Mouse (Mus musculus): Measurements from ENCODE around the gene Cuta.

Gene Cuta

GRCm38 (mm10) chr17:26892635-26893375, 46.6 kb downstream of the Cuta start:
- no peak for DNase-seq (ENCODE audit: extremely low spot score, low spot score)

GRCm38 (mm10) chr17:26887926-26888325, 51.4 kb downstream of the Cuta start:
- no peak for DNase-seq (ENCODE audit: extremely low spot score, low spot score)

DNA sequence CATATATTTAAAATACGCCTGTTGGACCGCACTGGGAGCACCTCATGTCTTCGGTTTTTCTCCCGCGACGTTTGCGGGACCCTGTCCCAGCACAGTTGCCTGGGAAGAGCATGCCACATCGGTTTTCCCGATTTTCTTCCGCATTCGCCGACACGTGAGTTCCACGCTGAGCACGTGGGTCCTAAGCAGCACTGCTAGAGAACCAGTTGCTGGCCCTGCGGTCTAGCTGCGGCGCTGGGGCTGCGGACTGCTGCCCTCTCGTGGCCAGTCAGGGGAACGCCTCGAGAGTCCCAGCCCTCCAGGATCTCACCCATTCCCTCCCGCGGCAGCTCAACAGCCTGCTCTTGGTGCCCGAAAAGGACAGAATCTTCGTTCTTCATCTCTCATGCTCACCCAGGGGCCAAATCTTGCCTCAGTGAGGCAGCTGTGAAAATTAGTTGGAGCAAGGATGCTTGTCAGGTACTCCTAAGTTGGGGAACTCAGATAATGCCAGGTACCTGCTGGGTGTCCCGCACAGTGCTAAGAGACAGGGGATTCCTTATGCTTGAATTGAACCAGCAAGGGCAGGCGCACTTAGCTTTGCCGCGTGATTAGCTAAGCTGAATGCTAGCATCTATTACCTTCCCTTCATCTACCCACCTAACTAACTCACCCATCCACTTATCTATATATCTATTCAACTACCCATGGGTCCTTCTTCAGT, 53.2 kb downstream of the Cuta start:
- DNase-seq (ENCODE audit: extremely low spot score, low spot score): peak; percentile 85

GRCm38 (mm10) chr17:26884995-26885926, 54.1 kb downstream of the Cuta start:
- peak; percentile 70 for DNase-seq (ENCODE audit: extremely low spot score, low spot score)

All from neural tube, embryonic 10.5 days (tissue).